Mouse (Mus musculus) intestine, embryonic 16.5 days (tissue): ENCODE measurements around the gene Slc9a5. TPM values are rescaled to one million over a fixed set of nuclear protein-coding genes. Genes with fewer than 3 reads are reported as not detected.

Experiments
- ATAC-seq: fragments of 200-750 bp; cut with Nextera tagmentation; 2 replicates; pipeline ENCODE4 v1.8.0; 2017; ENCODE audit warnings: moderate TSS enrichment, moderate library complexity
- H3K27ac ChIP-seq: fragments of 300-500 bp; sonication (generic); 2 replicates; pipeline ENCODE4 v1.5.1; 2014; ENCODE audit warnings: mild to moderate bottlenecking, low read length
- H3K27me3 ChIP-seq: fragments of 300-500 bp; sonication (generic); replicated peaks from 2 replicates; pipeline ENCODE4 v1.6.1; 2014; ENCODE audit warnings: low read length, control low read depth, mixed read lengths; ENCODE audit not compliant: control insufficient read depth, insufficient read depth
- H3K36me3 ChIP-seq: fragments of 300-500 bp; sonication (generic); 2 replicates; pipeline ENCODE4 v1.6.1; 2014; ENCODE audit warnings: low read length, control low read depth; ENCODE audit not compliant: control insufficient read depth, insufficient read depth
- H3K4me1 ChIP-seq: fragments of 300-500 bp; sonication (generic); 2 replicates; pipeline ENCODE4 v1.6.1; 2014; ENCODE audit warnings: low read length, control low read depth, mixed read lengths; ENCODE audit not compliant: control insufficient read depth, insufficient read depth
- H3K4me2 ChIP-seq: fragments of 300-500 bp; sonication (generic); 2 replicates; pipeline ENCODE4 v1.6.1; 2014; ENCODE audit warnings: low read depth, low read length, control low read depth
- H3K4me3 ChIP-seq: fragments of 300-500 bp; sonication (generic); 2 replicates; pipeline ENCODE4 v1.5.1; 2014; ENCODE audit warnings: mild to moderate bottlenecking, low read length
- H3K9ac ChIP-seq: fragments of 300-500 bp; sonication (generic); 2 replicates; pipeline ENCODE4 v1.6.1; 2014; ENCODE audit warnings: low read depth, low read length
- H3K9me3 ChIP-seq: fragments of 300-500 bp; sonication (generic); 2 replicates; pipeline ENCODE4 v1.6.1; 2016; ENCODE audit warnings: low read length, control low read depth; ENCODE audit not compliant: control insufficient read depth
- WGBS: fragments of 180-500 bp; shearing (Covaris S2); extraction: QIAGEN DNeasy Blood & Tissue Kit; methylation state at CpG from one replicate; pipeline ENCODE4 v1.1.7; 2014; 5-methylcytosine and 5-hydroxymethylcytosine counted together
- polyA plus RNA-seq: library from polyadenylated mRNA; unstranded; fragments of >200 nt; fragmentation: Nextera tagmentation; extraction: Ambion mirVana; gene quantifications from 2 replicates; pipeline ENCODE4 v1.2.1, GENCODE M21; 2015

Gene Slc9a5
- polyA plus RNA-seq, 1 experiment from 2014 or later, result 1.1 TPM

DNA sequence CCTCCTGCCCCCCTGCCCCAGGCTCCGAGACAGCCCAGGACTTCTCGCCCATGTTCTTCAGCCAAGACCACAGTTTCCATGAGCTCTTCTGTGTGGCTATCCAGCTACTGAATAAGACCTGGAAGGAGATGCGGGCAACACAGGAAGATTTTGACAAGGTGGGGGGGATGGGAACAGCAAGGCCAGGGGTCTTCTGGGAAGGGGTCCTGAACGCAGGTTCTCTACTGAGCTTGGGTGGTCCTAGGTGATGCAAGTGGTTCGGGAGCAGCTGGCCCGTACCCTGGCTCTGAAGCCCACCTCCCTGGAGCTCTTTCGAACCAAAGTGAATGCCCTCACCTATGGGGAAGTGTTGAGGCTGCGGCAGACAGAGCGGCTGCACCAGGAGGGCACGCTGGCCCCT, 40.2 kb upstream of the Slc9a5 start:
- 91% methylated on average over 10 of the region's 10 CpGs for WGBS
- no peak overlapping the region for H3K9ac ChIP-seq
- H3K27me3 ChIP-seq, result no peaks in the 10 kb centered on the region
- no peak overlapping the region for H3K4me2 ChIP-seq
- peaks cover 9% of the 10 kb centered on the region; the same call in 1 of the 2 replicates for H3K36me3 ChIP-seq
- H3K4me3 ChIP-seq, result no peak overlapping the region
- no peak for ATAC-seq
- peaks cover 15% of the 10 kb centered on the region for H3K4me1 ChIP-seq
- H3K9me3 ChIP-seq, result no peaks in the 10 kb centered on the region
- H3K27ac ChIP-seq, result no peak overlapping the region

DNA sequence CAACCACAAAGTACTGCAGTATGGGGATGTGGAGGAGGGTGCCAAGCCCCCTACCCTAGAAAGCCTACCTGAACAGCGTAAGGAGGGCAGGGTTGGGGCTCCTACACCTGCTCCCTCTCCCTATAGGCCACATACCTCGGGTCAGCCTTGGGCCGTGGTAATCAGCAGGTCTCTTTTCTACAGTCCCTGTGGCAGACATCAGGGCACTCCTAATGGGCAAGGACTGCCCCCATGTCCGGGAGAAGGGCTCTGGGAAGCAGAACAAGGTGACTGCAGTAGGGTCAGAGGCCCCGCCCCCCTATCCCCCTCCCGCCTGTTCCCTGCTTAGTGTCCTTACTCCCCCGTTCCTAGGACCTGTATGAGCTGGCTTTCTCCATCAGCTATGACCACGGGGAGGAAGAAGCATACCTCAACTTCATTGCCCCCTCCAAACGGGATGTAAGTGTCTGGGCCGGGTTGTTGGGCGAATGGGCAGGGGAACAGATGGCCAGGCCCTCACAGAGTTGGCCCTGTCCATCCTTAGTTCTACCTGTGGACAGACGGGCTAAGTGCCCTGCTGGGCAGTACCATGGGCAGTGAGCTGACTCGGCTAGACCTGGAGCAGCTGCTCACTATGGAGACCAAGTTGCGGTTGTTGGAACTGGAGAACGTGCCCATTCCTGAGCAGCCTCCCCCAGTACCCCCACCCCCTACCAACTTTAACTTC, 39.3 kb upstream of the Slc9a5 start:
- 84% methylated on average over 15 of the region's 15 CpGs for WGBS
- H3K4me3 ChIP-seq, result no peak overlapping the region
- no peaks in the 10 kb centered on the region for H3K27me3 ChIP-seq
- no peak overlapping the region for H3K4me2 ChIP-seq
- ATAC-seq, result no peak
- peaks cover 9% of the 10 kb centered on the region; the same call in 1 of the 2 replicates for H3K36me3 ChIP-seq
- H3K9ac ChIP-seq, result no peak overlapping the region
- no peaks in the 10 kb centered on the region for H3K9me3 ChIP-seq
- H3K4me1 ChIP-seq, result peaks cover 14% of the 10 kb centered on the region
- H3K27ac ChIP-seq, result no peak overlapping the region

- 83% methylated on average over 8 of the region's 8 CpGs for WGBS
- Histone ChIP-seq H3K4me1 (peaks cover 6% of the 10 kb centered on the region; the same call in 1 of the 2 replicates), H3K9ac (no peak overlapping the region), H3K27me3 (no peaks in the 10 kb centered on the region), H3K9me3 (no peaks in the 10 kb centered on the region), H3K4me2 (no peak overlapping the region), H3K27ac (no peak overlapping the region), H3K36me3 (peaks cover 9% of the 10 kb centered on the region; the same call in 1 of the 2 replicates), H3K4me3 (no peak overlapping the region)
- no peak for ATAC-seq
These were observed 38.5 kb upstream of the Slc9a5 start for GRCm38 (mm10) chr8:105310118-105310517.

- Histone ChIP-seq H3K36me3 (peaks cover 9% of the 10 kb centered on the region; the same call in 1 of the 2 replicates), H3K27ac (no peak overlapping the region), H3K27me3 (no peaks in the 10 kb centered on the region), H3K9me3 (no peaks in the 10 kb centered on the region), H3K4me3 (no peak overlapping the region), H3K4me2 (no peak overlapping the region), H3K4me1 (no peaks in the 10 kb centered on the region), H3K9ac (no peak overlapping the region)
- ATAC-seq, result no peak
- 88% methylated on average over 1 of the region's 1 CpGs for WGBS
These were observed 36.9 kb upstream of the Slc9a5 start for GRCm38 (mm10) chr8:105311718-105312117.

DNA sequence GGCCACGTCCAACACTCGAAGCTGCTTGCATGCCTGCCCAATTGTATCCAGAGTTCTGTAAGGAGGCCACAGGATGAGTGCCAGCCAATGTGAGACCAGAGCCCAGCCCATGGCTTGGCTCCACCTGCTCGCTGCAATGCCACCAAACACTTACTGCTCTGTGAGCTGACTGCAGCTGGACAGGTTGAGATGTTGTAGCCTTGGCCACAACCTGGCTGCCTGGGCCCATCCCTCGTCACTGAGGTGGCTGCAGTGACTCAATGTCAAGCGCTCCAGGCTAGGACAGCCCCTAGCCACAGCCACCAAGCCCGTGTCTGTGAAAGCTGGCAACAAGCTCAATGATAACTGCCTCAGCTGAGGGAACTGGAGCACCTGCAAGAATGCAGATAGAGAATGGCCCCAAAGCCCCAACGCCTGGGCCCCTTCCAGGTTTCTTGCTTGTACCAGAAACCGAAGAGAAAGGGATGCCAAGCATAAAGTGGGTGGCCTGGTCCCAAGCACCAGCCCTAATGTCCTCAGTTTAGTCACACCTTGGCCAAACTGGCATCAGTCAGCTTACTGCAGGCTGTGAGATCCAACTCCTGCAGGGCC, 35.7 kb upstream of the Slc9a5 start:
- Histone ChIP-seq H3K27ac (no peak overlapping the region), H3K36me3 (peaks cover 4% of the 10 kb centered on the region; the same call in 1 of the 2 replicates), H3K27me3 (no peaks in the 10 kb centered on the region), H3K4me1 (no peaks in the 10 kb centered on the region), H3K4me2 (no peak overlapping the region), H3K9ac (no peak overlapping the region), H3K9me3 (no peaks in the 10 kb centered on the region), H3K4me3 (no peak overlapping the region)
- ATAC-seq, result no peak
- 91% methylated on average over 8 of the region's 8 CpGs for WGBS

- no peak overlapping the region for H3K9ac ChIP-seq
- WGBS, result 81% methylated on average over 9 of the region's 9 CpGs
- no peak overlapping the region for H3K4me2 ChIP-seq
- ATAC-seq, result no peak
- H3K9me3 ChIP-seq, result no peaks in the 10 kb centered on the region
- H3K27me3 ChIP-seq, result no peaks in the 10 kb centered on the region
- no peak overlapping the region for H3K4me3 ChIP-seq
- peaks cover 3% of the 10 kb centered on the region; the same call in 1 of the 2 replicates for H3K36me3 ChIP-seq
- H3K27ac ChIP-seq, result no peak overlapping the region
- H3K4me1 ChIP-seq, result no peaks in the 10 kb centered on the region
These were observed 34.8 kb upstream of the Slc9a5 start for GRCm38 (mm10) chr8:105313622-105314402.

- whole genome bisulfite sequencing, result 89% methylated on average over 18 of the region's 18 CpGs
- H3K4me2 ChIP-seq, result no peak overlapping the region
These were observed 33.4 kb upstream of the Slc9a5 start for GRCm38 (mm10) chr8:105315073-105315769.

DNA sequence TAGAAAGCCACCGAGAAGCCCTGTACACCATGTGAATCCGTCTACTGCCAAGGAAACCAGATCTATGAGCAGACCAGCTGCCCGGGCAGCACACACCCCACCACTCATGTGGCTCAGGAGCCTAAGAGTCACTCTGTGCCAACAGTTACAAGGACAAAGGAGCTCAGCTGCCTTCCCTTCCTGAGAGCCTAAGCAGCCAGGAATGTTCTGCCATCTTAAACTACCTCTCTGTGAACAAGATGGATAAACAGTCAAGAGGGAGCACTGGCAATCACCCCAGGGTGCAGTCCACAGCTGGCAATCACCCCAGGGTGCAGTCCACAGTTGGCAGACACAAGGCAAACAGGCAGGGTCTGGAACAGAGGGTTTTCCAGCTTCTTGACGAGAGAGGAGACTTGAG, 30.7 kb upstream of the Slc9a5 start:
- no peaks in the 10 kb centered on the region for H3K36me3 ChIP-seq

More at GRCm38 (mm10) chr8:105315073-105315769, 33.4 kb upstream of the Slc9a5 start:
- no peak for ATAC-seq
- H3K4me1 ChIP-seq, result no peaks in the 10 kb centered on the region
- no peak overlapping the region for H3K9ac ChIP-seq
- H3K9me3 ChIP-seq, result no peaks in the 10 kb centered on the region
- H3K27ac ChIP-seq, result no peak overlapping the region
- no peak overlapping the region for H3K4me3 ChIP-seq
- H3K27me3 ChIP-seq, result no peaks in the 10 kb centered on the region
- no peaks in the 10 kb centered on the region for H3K36me3 ChIP-seq

DNA sequence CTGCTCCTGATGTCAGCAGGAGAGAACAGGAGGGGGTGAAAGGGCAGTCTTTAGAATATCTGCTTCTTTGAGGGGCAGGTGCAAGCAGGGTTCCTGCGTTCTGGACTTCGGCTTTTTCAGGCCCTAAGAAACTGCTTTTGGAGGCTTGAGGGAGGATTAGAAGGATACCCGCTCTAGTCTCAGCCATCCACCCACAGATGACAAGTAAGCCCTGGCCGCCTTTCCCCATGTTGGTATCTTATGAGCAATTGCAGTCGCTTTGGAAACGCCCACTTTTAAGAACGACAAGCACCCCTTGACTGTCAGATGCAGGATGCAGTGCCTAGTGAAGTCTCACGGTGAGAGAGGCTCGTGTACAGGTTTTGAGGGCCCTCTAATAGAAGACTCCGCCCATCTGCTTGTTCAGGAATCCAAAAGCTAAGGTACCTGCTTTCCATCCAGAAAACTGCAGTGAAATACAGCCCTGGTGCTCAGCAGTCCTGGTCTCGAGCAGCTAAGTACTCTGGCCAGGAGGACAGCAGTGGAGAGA, 29.9 kb upstream of the Slc9a5 start:
- no peak overlapping the region for H3K4me3 ChIP-seq
- no peak for ATAC-seq
- no peaks in the 10 kb centered on the region for H3K36me3 ChIP-seq
- no peaks in the 10 kb centered on the region for H3K27me3 ChIP-seq
- no peak overlapping the region for H3K4me2 ChIP-seq
- no peaks in the 10 kb centered on the region for H3K9me3 ChIP-seq
- WGBS, result 80% methylated on average over 11 of the region's 11 CpGs
- no peak overlapping the region for H3K27ac ChIP-seq
- H3K9ac ChIP-seq, result no peak overlapping the region
- no peaks in the 10 kb centered on the region for H3K4me1 ChIP-seq

More for the DNA sequence above, 30.7 kb upstream of the Slc9a5 start:
- Histone ChIP-seq H3K27me3 (no peaks in the 10 kb centered on the region), H3K9me3 (no peaks in the 10 kb centered on the region), H3K9ac (no peak overlapping the region), H3K4me2 (no peak overlapping the region), H3K4me3 (no peak overlapping the region), H3K4me1 (no peaks in the 10 kb centered on the region), H3K27ac (no peak overlapping the region)
- no peak for ATAC-seq
- WGBS, result 87% methylated on average over 4 of the region's 4 CpGs
